Mouse (Mus musculus) left cerebral cortex, adult 9 months (tissue): ENCODE measurements around the gene Upk3a.

Experiments
- DNase-seq, 2 experiments: peaks; one replicate each; pipeline ENCODE4 v3.0.0; 2022; ENCODE audit warnings: low spot score in 2 of 2

Gene Upk3a

DNA sequence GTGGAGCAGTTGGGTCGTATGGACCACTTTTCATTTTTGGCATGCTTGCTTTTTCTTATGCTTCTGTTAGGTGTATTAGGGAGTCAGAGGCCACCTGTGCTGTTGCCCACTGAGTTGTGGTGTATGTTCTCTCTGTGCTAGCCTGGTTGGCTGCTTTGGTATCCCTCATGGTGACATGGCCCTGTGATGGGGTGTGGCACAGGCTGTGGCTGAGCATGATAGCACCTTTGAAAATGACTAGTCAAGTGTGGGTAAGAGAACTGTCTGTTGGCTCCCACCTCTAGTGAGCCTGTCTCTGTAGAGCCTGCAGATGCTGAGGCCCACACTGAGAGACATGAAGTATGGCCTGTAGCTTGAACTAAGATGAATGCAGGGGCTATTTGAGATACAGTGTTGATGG, 32.8 kb downstream of the Upk3a start:
- DNase-seq, result no peak

DNA sequence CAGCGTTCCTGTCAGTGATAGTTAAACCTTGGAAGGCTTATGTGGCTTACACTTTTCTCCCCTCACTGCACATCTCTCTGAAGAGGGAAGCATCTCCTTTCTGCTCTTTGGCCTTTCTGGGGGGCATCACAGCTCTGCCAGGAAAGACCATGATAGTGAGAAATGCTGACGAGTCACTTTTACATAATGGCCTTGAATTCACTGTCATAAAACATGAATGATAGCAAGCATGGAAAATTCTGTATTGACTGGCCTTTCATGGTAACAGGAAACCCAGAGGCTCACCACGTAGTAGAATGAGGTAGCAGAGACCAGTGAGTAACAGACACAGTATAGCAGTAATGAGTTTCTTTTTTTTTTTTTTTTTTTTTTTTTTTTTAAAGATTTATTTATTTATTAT, 37.2 kb downstream of the Upk3a start:
- DNase-seq, result no peak

DNA sequence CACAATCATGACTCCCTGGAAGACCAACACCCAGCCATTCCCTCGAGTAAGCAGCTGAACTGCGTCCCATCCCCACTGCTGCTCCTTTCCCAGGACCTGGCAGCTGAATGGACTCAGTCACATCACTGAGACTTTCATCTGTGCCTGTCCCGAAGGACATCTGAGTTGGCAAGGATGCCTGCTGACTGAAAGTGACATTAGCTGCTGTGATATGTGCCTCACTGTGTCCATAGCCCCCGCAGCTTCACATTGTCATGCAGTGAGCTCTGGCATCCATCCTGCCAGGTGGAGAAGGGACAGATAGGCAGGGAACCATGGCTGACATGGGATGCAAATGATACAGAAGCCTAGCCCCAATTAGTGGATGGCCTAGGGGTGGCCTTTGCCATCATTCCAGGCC, 38.2 kb downstream of the Upk3a start:
- no peak for DNase-seq

DNA sequence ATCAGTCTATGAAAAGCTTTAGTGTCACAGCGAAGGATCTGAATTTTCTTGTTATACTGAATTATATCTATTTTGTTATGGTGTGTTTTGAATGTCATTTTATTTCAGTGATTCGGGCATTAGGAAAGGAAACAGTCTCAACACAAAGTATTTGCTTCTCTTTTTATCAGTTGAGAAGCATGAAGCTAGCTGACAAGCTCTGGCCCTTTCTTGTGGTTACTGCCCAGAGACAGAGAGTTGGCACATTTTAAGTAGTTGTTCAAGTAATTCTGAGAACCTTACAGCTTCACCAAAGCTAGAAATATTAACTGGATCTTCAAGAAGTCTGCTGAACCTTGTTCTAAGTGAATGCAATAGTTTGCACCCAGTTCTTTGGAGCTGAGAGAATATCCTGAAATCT, 46.5 kb downstream of the Upk3a start:
- no peak for DNase-seq

DNA sequence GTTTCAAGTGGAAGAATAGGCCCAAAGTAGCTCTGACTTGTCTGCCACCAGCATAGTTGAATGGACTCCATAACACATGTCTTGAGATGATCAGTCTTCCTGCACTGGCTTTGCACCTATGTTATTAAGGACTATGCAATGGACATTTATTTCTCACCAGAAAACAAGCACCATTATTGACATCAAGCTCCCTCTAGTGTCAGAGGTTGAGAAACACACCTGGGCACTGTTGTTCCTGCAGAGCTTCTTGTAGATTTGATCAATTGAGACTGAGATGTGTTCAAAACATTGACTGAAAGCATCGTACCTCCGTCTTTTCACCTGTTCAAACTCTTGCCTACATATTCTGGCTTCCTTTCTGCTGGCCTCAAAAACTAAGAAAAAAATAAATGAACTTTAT, 53.6 kb downstream of the Upk3a start:
- peak in 1 of 2 experiments; percentile 65 for DNase-seq
